Mouse (Mus musculus) liver, embryonic 14.5 days (tissue): ENCODE measurements around the gene Acot6. TPM values are rescaled to one million over a fixed set of nuclear protein-coding genes. Genes with fewer than 3 reads are reported as not detected.

ENCODE experiments used
- ATAC-seq: fragments of 200-750 bp; cut with Nextera tagmentation; 2 replicates; pipeline ENCODE4 v1.8.0; 2017; ENCODE audit warnings: moderate number of reproducible peaks, mild to moderate bottlenecking, moderate library complexity; ENCODE audit not compliant: insufficient read depth
- DNase-seq, 3 experiments: peaks; one replicate each; pipeline ENCODE4 v3.0.0-alpha.2; 2012 to 2013; ENCODE audit warnings: low read depth in 3 of 3, low spot score in 3 of 3
- H3K27ac ChIP-seq: fragments of 300-500 bp; sonication (generic); 2 replicates; pipeline ENCODE4 v1.5.1; 2014; ENCODE audit warnings: moderate library complexity, mild to moderate bottlenecking, control low read depth, inconsistent platforms
- H3K27me3 ChIP-seq: fragments of 300-500 bp; sonication (generic); 2 replicates; pipeline ENCODE4 v1.6.1; 2014; ENCODE audit warnings: mild to moderate bottlenecking, low read length, moderate library complexity; ENCODE audit not compliant: control insufficient read depth, insufficient read depth
- H3K36me3 ChIP-seq: fragments of 300-500 bp; sonication (generic); replicated peaks from 2 replicates; pipeline ENCODE4 v1.6.1; 2014; ENCODE audit warnings: low read depth; ENCODE audit not compliant: control insufficient read depth, insufficient read depth
- H3K4me1 ChIP-seq, 2 experiments: fragments of 200-500 bp in 1 of 2; fragments of 300-500 bp in 1 of 2; sonication (generic) in 1 of 2; replicated peaks; 2 replicates each; pipeline ENCODE4 v1.6.1; 2012 to 2014; ENCODE audit warnings: antibody characterized with exemption in 1 of 2, inconsistent platforms in 1 of 2, low read length in 1 of 2; ENCODE audit not compliant: control insufficient read depth in 2 of 2, insufficient read depth in 2 of 2
- H3K4me2 ChIP-seq: fragments of 300-500 bp; sonication (generic); 2 replicates; pipeline ENCODE4 v1.6.1; 2014; ENCODE audit warnings: low read depth, mild to moderate bottlenecking, control low read depth, moderate library complexity
- H3K4me3 ChIP-seq, 2 experiments: fragments of 200-500 bp in 1 of 2; fragments of 300-500 bp in 1 of 2; sonication (generic) in 1 of 2; 2 replicates each; pipeline ENCODE4 v1.5.1; 2012 to 2014; ENCODE audit warnings: low read depth in 2 of 2, low read length in 2 of 2, mild to moderate bottlenecking in 2 of 2, control low read depth in 1 of 2, inconsistent platforms in 1 of 2, moderate library complexity in 1 of 2; ENCODE audit not compliant: insufficient read depth in 1 of 2
- H3K9ac ChIP-seq: fragments of 300-500 bp; sonication (generic); replicated peaks from 2 replicates; pipeline ENCODE4 v1.6.1; 2014; ENCODE audit warnings: mild to moderate bottlenecking, control low read depth, moderate library complexity
- H3K9me3 ChIP-seq: fragments of 300-500 bp; sonication (generic); 2 replicates; pipeline ENCODE4 v1.6.1; 2016; ENCODE audit warnings: low read length, mixed read lengths; ENCODE audit not compliant: control insufficient read depth
- CTCF ChIP-seq: IDR thresholded peaks from 2 replicates; pipeline ENCODE4 v1.5.1; 2016; ENCODE audit warnings: antibody characterized with exemption, low read depth, control low read depth
- EP300 ChIP-seq: IDR thresholded peaks from 2 replicates; pipeline ENCODE4 v1.6.1; 2016; ENCODE audit warnings: antibody characterized with exemption, low read depth
- WGBS: fragments of 180-500 bp; shearing (Covaris S2); extraction: QIAGEN DNeasy Blood & Tissue Kit; methylation state at CpG from one replicate; pipeline ENCODE4 v1.1.7; 2014; ENCODE audit not compliant: insufficient replicate concordance; 5-methylcytosine and 5-hydroxymethylcytosine counted together
- polyA plus RNA-seq, 2 experiments: library from polyadenylated mRNA; depleted of rRNA in 1 of 2; stranded (reverse) in 1 of 2; unstranded in 1 of 2; fragments of >200 nt; fragmentation: Nextera tagmentation in 1 of 2; extraction: Ambion mirVana in 1 of 2; gene quantifications; 2 replicates each; pipeline versions ENCODE4 v1.2.1 to v1.2.3; 2012 to 2014

Gene Acot6
- polyA plus RNA-seq, 2 experiments = 0.48 to 1.0 TPM

- Histone ChIP-seq H3K9me3 (no peaks in the 10 kb centered on the region), H3K4me2 (no peak overlapping the region), H3K27ac (no peak overlapping the region), H3K36me3 (no peaks in the 10 kb centered on the region), H3K4me3 (no peak overlapping the region), H3K9ac (no peak overlapping the region), H3K27me3 (no peaks in the 10 kb centered on the region), H3K4me1 (no peaks in the 10 kb centered on the region)
- 68% methylated on average over 4 of the region's 4 CpGs for WGBS
- TF ChIP-seq EP300 (no peak), CTCF (no peak)
- DNase-seq (no peak), ATAC-seq (no peak)
Measured at GRCm38 (mm10) chr12:84141271-84141670, 40.8 kb downstream of the Acot6 start.

DNA sequence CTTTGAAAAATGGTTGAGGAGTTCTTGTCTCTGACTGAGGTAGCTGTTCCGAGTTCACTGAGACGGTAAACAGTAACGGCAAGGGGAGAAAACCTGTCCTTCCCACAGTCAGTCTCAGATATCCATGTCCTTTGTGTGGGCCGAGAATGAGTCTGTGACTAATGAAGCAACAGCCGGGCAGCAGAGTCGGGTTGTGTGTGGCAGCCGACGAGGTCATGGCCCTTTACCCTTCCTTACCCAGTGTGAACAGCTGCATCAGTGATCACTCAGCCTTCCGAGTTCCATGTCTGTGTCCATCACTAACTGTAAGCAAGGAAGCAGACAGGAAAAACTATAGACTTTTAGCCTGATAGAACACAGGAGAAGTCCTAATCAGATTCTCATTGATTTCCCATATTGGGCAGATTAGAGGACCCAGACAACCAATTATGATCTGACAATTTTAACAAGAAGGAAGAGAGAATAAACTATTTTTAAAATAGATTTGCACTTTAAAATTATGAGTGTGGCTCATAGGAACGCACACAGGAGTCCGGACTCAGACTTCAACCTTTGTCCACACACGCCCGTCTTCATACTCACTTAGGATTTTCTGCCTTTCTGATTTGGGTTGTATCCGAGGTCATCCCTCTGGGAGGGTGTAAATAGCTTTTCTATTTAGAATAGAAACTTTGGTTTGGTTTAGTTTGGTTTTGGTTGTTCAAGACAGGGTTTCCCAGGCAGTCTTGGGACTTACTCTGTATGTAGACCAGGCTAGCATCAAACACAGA is 42.0 kb downstream of the Acot6 start:
- ATAC-seq = no peak
- DNase-seq = no peak
- no peak overlapping the region for H3K4me2 ChIP-seq
- TF ChIP-seq EP300 = no peak
- no peak for TF ChIP-seq CTCF
- peaks cover 0 to 2% of the 10 kb centered on the region in 2 experiments; a peak in 1 of 4 replicates for H3K4me1 ChIP-seq
- H3K4me3 ChIP-seq = no peak overlapping the region
- no peaks in the 10 kb centered on the region for H3K27me3 ChIP-seq
- 74% methylated on average over 14 of the region's 14 CpGs for WGBS
- no peak overlapping the region for H3K27ac ChIP-seq
- no peaks in the 10 kb centered on the region for H3K36me3 ChIP-seq
- H3K9me3 ChIP-seq = no peaks in the 10 kb centered on the region
- H3K9ac ChIP-seq = no peak overlapping the region

GRCm38 (mm10) chr12:84147954-84148621 is 47.6 kb downstream of the Acot6 start, which contains the start of gene Pnma1:
Gene Pnma1 (minus strand): TSS chr12:84148489.
- WGBS = 4% methylated on average over 50 of the region's 50 CpGs
- Histone ChIP-seq H3K4me1 (peaks cover 46 to 47% of the 10 kb centered on the region in 2 experiments), H3K4me2 (peak within 1 kb of the TSS; percentile 94), H3K36me3 (peaks cover 18% of the 10 kb centered on the region), H3K27me3 (no peaks in the 10 kb centered on the region), H3K9ac (peak within 1 kb of the TSS; percentile 62), H3K27ac (peak within 1 kb of the TSS; percentile 32), H3K9me3 (no peaks in the 10 kb centered on the region), H3K4me3 (peak within 1 kb of the TSS; percentile 40 to 60)
- ATAC-seq (peak; percentile 62), DNase-seq (peak; percentile 76 to 83 (median 78))
- peak; percentile 55 for TF ChIP-seq CTCF
- no peak for TF ChIP-seq EP300

GRCm38 (mm10) chr12:84148622-84149012 is 48.2 kb downstream of the Acot6 start:
- peak overlapping the region; percentile 11; the same call in 1 of the 2 replicates for H3K27ac ChIP-seq

GRCm38 (mm10) chr12:84149971-84150370 is 49.5 kb downstream of the Acot6 start:
- Histone ChIP-seq H3K4me3 (no peak overlapping the region), H3K4me1 (peaks cover 49 to 53% of the 10 kb centered on the region in 2 experiments), H3K27me3 (no peaks in the 10 kb centered on the region), H3K36me3 (peaks cover 34% of the 10 kb centered on the region), H3K4me2 (peak overlapping the region; percentile 75), H3K27ac (peak overlapping the region; percentile 95), H3K9ac (no peak overlapping the region), H3K9me3 (no peaks in the 10 kb centered on the region)
- no peak for ATAC-seq
- no peak for TF ChIP-seq CTCF
- WGBS = 94% methylated on average over 15 of the region's 15 CpGs
- no peak for DNase-seq

More at GRCm38 (mm10) chr12:84148622-84149012, 48.2 kb downstream of the Acot6 start:
- Histone ChIP-seq H3K4me2 (peak overlapping the region; percentile 94), H3K4me3 (peak overlapping the region; percentile 40 to 60; a peak in 3 of 4 replicates), H3K4me1 (peaks cover 49 to 53% of the 10 kb centered on the region in 2 experiments), H3K27me3 (no peaks in the 10 kb centered on the region), H3K9me3 (no peaks in the 10 kb centered on the region), H3K9ac (no peak overlapping the region), H3K36me3 (peaks cover 24% of the 10 kb centered on the region)
- no peak for ATAC-seq
- no peak for DNase-seq
- no peak for TF ChIP-seq EP300
- TF ChIP-seq CTCF = no peak
- WGBS = 18% methylated on average over 10 of the region's 10 CpGs
